Mouse (Mus musculus) heart, embryonic 11.5 days (tissue): ENCODE measurements around the gene Nbeal2. TPM values are rescaled to one million over a fixed set of nuclear protein-coding genes. Genes with fewer than 3 reads are reported as not detected.

Experiments used
- ATAC-seq: fragments of 200-750 bp; cut with Nextera tagmentation; replicated peaks from 2 replicates; pipeline ENCODE4 v1.8.0; 2017; ENCODE audit warnings: moderate library complexity; ENCODE audit not compliant: insufficient number of reproducible peaks, low FRiP score, low TSS enrichment
- H3K27ac ChIP-seq: fragments of 300-500 bp; sonication (generic); 2 replicates; pipeline ENCODE4 v1.5.1; 2014; ENCODE audit warnings: mild to moderate bottlenecking, low read depth, low read length
- H3K27me3 ChIP-seq: fragments of 300-500 bp; sonication (generic); 2 replicates; pipeline ENCODE4 v1.6.1; 2014; ENCODE audit warnings: mild to moderate bottlenecking, low read length, mixed read lengths; ENCODE audit not compliant: control insufficient read depth, insufficient read depth
- H3K36me3 ChIP-seq: fragments of 300-500 bp; sonication (generic); 2 replicates; pipeline ENCODE4 v1.6.1; 2014; ENCODE audit warnings: mild to moderate bottlenecking, low read length, moderate library complexity, mixed read lengths; ENCODE audit not compliant: control insufficient read depth, insufficient read depth
- H3K4me1 ChIP-seq: fragments of 300-500 bp; sonication (generic); 2 replicates; pipeline ENCODE4 v1.6.1; 2014; ENCODE audit warnings: low read length; ENCODE audit not compliant: control insufficient read depth, insufficient read depth
- H3K4me2 ChIP-seq: fragments of 300-500 bp; sonication (generic); 2 replicates; pipeline ENCODE4 v1.6.1; 2014; ENCODE audit warnings: mild to moderate bottlenecking, moderate library complexity
- H3K4me3 ChIP-seq: fragments of 300-500 bp; sonication (generic); 2 replicates; pipeline ENCODE4 v1.5.1; 2014; ENCODE audit warnings: low read depth, low read length
- H3K9ac ChIP-seq: fragments of 300-500 bp; sonication (generic); 2 replicates; pipeline ENCODE4 v1.6.1; 2014; ENCODE audit warnings: mild to moderate bottlenecking, low read depth, low read length, moderate library complexity
- H3K9me3 ChIP-seq: fragments of 300-500 bp; sonication (generic); replicated peaks from 2 replicates; pipeline ENCODE4 v1.6.1; 2016; ENCODE audit warnings: low read length; ENCODE audit not compliant: control insufficient read depth
- WGBS: fragments of 180-500 bp; shearing (Covaris S2); extraction: QIAGEN DNeasy Blood & Tissue Kit; methylation state at CpG from one replicate; pipeline ENCODE4 v1.1.7; 2014; ENCODE audit not compliant: insufficient replicate concordance; 5-methylcytosine and 5-hydroxymethylcytosine counted together
- microRNA-seq: library from miRNA; unstranded; fragments of <30 nt; microRNA quantifications from one replicate; pipeline ENCODE4, GENCODE M21; 2016; ENCODE audit warnings: borderline number of aligned reads
- polyA plus RNA-seq: library from polyadenylated mRNA; unstranded; fragments of >200 nt; fragmentation: Nextera tagmentation; extraction: Ambion mirVana; gene quantifications from 2 replicates; pipeline ENCODE4 v1.2.1, GENCODE M21; 2014

Gene Nbeal2
- polyA plus RNA-seq, 1 experiment from 2014 or later: 1.4 TPM

DNA sequence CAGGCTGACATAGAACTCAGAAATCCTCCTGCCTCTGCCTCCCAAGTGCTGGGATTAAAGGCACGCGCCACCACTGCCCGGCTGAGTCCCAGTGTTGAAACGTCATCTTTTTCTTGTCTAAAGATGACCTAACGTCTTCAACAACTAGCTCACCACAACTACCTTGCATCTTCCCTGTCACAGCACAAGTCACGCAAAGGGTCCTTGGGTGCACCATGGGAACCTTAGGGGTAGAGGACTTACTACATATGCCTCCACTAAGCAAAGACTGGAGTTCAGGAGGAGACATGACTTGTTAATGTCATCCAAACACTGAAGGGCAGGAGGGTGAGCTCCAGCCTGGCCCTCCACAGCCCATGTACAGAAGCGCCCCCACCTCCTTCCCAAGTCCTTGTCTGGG is 33.3 kb downstream of the Nbeal2 start:
- Histone ChIP-seq H3K4me1 (peaks cover 3% of the 10 kb centered on the region), H3K4me2 (no peak overlapping the region), H3K9me3 (no peaks in the 10 kb centered on the region), H3K36me3 (peaks cover 23% of the 10 kb centered on the region), H3K9ac (no peak overlapping the region), H3K27ac (no peak overlapping the region), H3K27me3 (no peaks in the 10 kb centered on the region), H3K4me3 (no peak overlapping the region)
- WGBS: 87% methylated on average over 7 of the region's 7 CpGs
- ATAC-seq: no peak

GRCm38 (mm10) chr9:110620180-110620579 is 33.8 kb downstream of the Nbeal2 start:
- H3K4me2 ChIP-seq: no peak overlapping the region
- H3K9ac ChIP-seq: no peak overlapping the region
- H3K4me3 ChIP-seq: no peak overlapping the region
- H3K36me3 ChIP-seq: peaks cover 28% of the 10 kb centered on the region
- WGBS: 90% methylated on average over 7 of the region's 7 CpGs
- H3K9me3 ChIP-seq: no peaks in the 10 kb centered on the region
- no peak overlapping the region for H3K27ac ChIP-seq
- no peaks in the 10 kb centered on the region for H3K27me3 ChIP-seq
- peaks cover 2% of the 10 kb centered on the region for H3K4me1 ChIP-seq
- no peak for ATAC-seq

DNA sequence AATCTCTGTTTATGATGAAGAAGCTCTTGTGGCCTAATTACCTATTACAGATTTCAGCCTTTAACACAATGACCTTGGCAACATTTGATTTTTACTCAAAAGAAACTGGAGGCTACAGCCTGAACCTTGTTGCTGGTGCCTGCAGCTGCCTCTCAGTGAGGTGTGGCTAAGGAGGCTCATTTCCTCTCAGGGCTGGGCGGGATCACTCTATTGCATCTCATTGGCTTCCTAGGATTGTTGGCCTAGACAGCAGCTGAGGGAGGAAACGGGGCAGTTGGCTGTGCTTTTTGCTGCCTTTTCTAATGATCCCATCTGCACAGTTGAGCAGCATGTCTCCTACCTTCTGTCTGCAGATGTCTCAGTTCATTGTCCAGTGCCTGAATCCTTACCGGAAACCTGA is 36.9 kb downstream of the Nbeal2 start:
- Histone ChIP-seq H3K27ac (no peak overlapping the region), H3K9ac (no peak overlapping the region), H3K36me3 (peaks cover 31% of the 10 kb centered on the region), H3K4me3 (no peak overlapping the region), H3K27me3 (no peaks in the 10 kb centered on the region), H3K9me3 (no peaks in the 10 kb centered on the region), H3K4me2 (no peak overlapping the region), H3K4me1 (no peaks in the 10 kb centered on the region)
- ATAC-seq: no peak
- 82% methylated on average over 3 of the region's 3 CpGs for WGBS

- 91% methylated on average over 3 of the region's 3 CpGs for WGBS
- Histone ChIP-seq H3K36me3 (peaks cover 9% of the 10 kb centered on the region), H3K27me3 (no peaks in the 10 kb centered on the region), H3K27ac (no peak overlapping the region), H3K4me2 (no peak overlapping the region), H3K4me3 (no peak overlapping the region), H3K9ac (no peak overlapping the region), H3K9me3 (no peaks in the 10 kb centered on the region), H3K4me1 (no peaks in the 10 kb centered on the region)
- ATAC-seq: no peak
Observed at GRCm38 (mm10) chr9:110611471-110611870, 42.5 kb downstream of the Nbeal2 start.

GRCm38 (mm10) chr9:110583521-110583920 is 70.4 kb downstream of the Nbeal2 start:
- Histone ChIP-seq H3K36me3 (peaks cover 4% of the 10 kb centered on the region; the same call in 1 of the 2 replicates), H3K4me3 (no peak overlapping the region), H3K27me3 (no peaks in the 10 kb centered on the region), H3K4me1 (0 out of 2 replicates have a peak, but pooled peaks cover 3% of the 10 kb centered on the region), H3K4me2 (no peak overlapping the region), H3K9me3 (no peaks in the 10 kb centered on the region), H3K27ac (no peak overlapping the region), H3K9ac (no peak overlapping the region)
- ATAC-seq: no peak
- WGBS: 96% methylated on average over 1 of the region's 1 CpGs

GRCm38 (mm10) chr9:110582161-110582560 is 71.8 kb downstream of the Nbeal2 start:
- Histone ChIP-seq H3K9ac (no peak overlapping the region), H3K27me3 (no peaks in the 10 kb centered on the region), H3K36me3 (peaks cover 4% of the 10 kb centered on the region)

More at GRCm38 (mm10) chr9:110582161-110582560, 71.8 kb downstream of the Nbeal2 start:
- Histone ChIP-seq H3K4me1 (0 out of 2 replicates have a peak, but pooled peaks cover 3% of the 10 kb centered on the region), H3K9me3 (no peaks in the 10 kb centered on the region), H3K4me2 (no peak overlapping the region), H3K27ac (no peak overlapping the region), H3K4me3 (no peak overlapping the region)
- 96% methylated on average over 2 of the region's 2 CpGs for WGBS
- no peak for ATAC-seq

Small RNA genes within 50 kb of the gene (microRNA-seq; reads per million reads assigned to microRNA genes)
- not detected for gene Mir8107

Other genes with a start within 250 kb of the Nbeal2 start
- 11.7 and 14.1 TPM in 2 replicates for gene Ptpn23, start 245.9 kb downstream of the Nbeal2 start, polyA plus RNA-seq
- gene Ngp, start 234.4 kb downstream of the Nbeal2 start, polyA plus RNA-seq: 0.42 and 1.6 TPM in 2 replicates
- 7.9 and 10.2 TPM in 2 replicates for gene Klhl18, start 177.5 kb downstream of the Nbeal2 start, polyA plus RNA-seq
- 0.27 and 0.65 TPM in 2 replicates for gene Kif9, start 177.2 kb downstream of the Nbeal2 start, polyA plus RNA-seq
- 33.0 and 39.0 TPM in 2 replicates for gene Setd2, start 121.6 kb downstream of the Nbeal2 start, polyA plus RNA-seq
- gene Nradd, start 29.7 kb downstream of the Nbeal2 start, polyA plus RNA-seq: 12.6 and 19.1 TPM in 2 replicates
- gene Ccdc12, start 2.3 kb upstream of the Nbeal2 start, polyA plus RNA-seq: 135 and 149 TPM in 2 replicates
- 3,236 and 3,494 TPM in 2 replicates for gene Myl3, start 87.7 kb upstream of the Nbeal2 start, polyA plus RNA-seq
- gene Pth1r, start 93.0 kb upstream of the Nbeal2 start, polyA plus RNA-seq: 24.3 and 27.8 TPM in 2 replicates
- not detected in 2 replicates for gene Prss42, start 144.0 kb upstream of the Nbeal2 start, polyA plus RNA-seq
- gene Prss44, start 159.8 kb upstream of the Nbeal2 start, polyA plus RNA-seq: not detected in 2 replicates
- gene Prss43, start 172.5 kb upstream of the Nbeal2 start, polyA plus RNA-seq: not detected in 2 replicates
- not detected in 2 replicates for gene Prss45, start 180.4 kb upstream of the Nbeal2 start, polyA plus RNA-seq
- gene Prss46, start 190.3 kb upstream of the Nbeal2 start, polyA plus RNA-seq: not detected in 2 replicates
- gene Prss50, start 203.8 kb upstream of the Nbeal2 start, polyA plus RNA-seq: 0.23 and 1.6 TPM in 2 replicates
- 0.64 and 1.7 TPM in 2 replicates for gene Als2cl, start 225.7 kb upstream of the Nbeal2 start, polyA plus RNA-seq
- gene Tmie, start 226.0 kb upstream of the Nbeal2 start, polyA plus RNA-seq: 0.07 TPM in 1 of 2 replicates, not detected in the other